In genomic region chr7:139472865-139473549, GRCm38 (mm10) we compare ENCODE assay signal across 8 mouse cellular contexts.
DNase-seq lines count a peak whose midpoint lies in the region; ATAC-seq lines count a peak whose summit lies in the region.

No protein-coding gene starts in this region.

- WGBS in hindbrain, embryonic 15.5 days = 32% methylated on average over 7 of the region's 7 CpGs

- H3K36me3 ChIP-seq in hindbrain, embryonic 15.5 days = no peaks in the 10 kb centered on the region

- ATAC-seq in hindbrain, embryonic 15.5 days (ENCODE audit: low FRiP score, low read depth) = peak; percentile 89

- H3K9ac ChIP-seq in hindbrain, embryonic 15.5 days = no peak overlapping the region

- H3K9me3 ChIP-seq in hindbrain, embryonic 15.5 days = no peaks in the 10 kb centered on the region

- H3K4me2 ChIP-seq in hindbrain, embryonic 15.5 days = no peak overlapping the region

- H3K4me3 ChIP-seq in hindbrain, embryonic 15.5 days = no peak overlapping the region

- H3K27me3 ChIP-seq in hindbrain, embryonic 15.5 days = no peaks in the 10 kb centered on the region

- DNase-seq in Muller cell, postnatal 12 days (ENCODE audit: inconsistent ontology term) = peak; percentile 58
- DNase-seq in cerebellum, adult 9-11 months = peak; percentile 82
- peak; percentile 83 to 91 for DNase-seq in frontal cortex, postnatal 36 days (ENCODE audit: low spot score in 2 of 2)
- peak; percentile 71 for DNase-seq in left cerebral cortex, adult 11 months (ENCODE audit: low spot score)
- peak; percentile 93 for DNase-seq in lung, postnatal 36 days
- DNase-seq in right cerebral cortex, adult 18-20 months = peak; percentile 86
- peak; percentile 64 for DNase-seq in urinary bladder, adult 2 months (ENCODE audit: low spot score)

- peaks cover 21% of the 10 kb centered on the region for H3K4me1 ChIP-seq in hindbrain, embryonic 15.5 days (replicated peaks)

- no peak overlapping the region for H3K27ac ChIP-seq in hindbrain, embryonic 15.5 days (replicated peaks)
